Mouse (Mus musculus): ENCODE measurements around the gene Lin7b. TPM values are rescaled to one million over a fixed set of nuclear protein-coding genes. Genes with fewer than 3 reads are reported as not detected.
A peak's percentile ranks its signal among the peaks of the same experiment; 100 is the strongest.
"Not testable (repeated sequence)": the region's sequence is repeated elsewhere in the genome, so short reads cannot be mapped to it uniquely, and the experiment has no call there.

Lin7b gene
- polyA plus RNA-seq, 1 experiment from 2014 or later: 24.4 TPM

- H3K4me3 ChIP-seq: peak overlapping the region; percentile 35
- H3K9ac ChIP-seq: no peak overlapping the region
- peaks cover 74% of the 10 kb centered on the region for H3K27me3 ChIP-seq (replicated peaks)
- 3% methylated on average over 111 of the region's 114 CpGs for WGBS
- H3K9me3 ChIP-seq: no peaks in the 10 kb centered on the region
- no peak for ATAC-seq (replicated peaks)
- H3K36me3 ChIP-seq (replicated peaks): no peaks in the 10 kb centered on the region
- no peak overlapping the region for H3K27ac ChIP-seq
- peak overlapping the region; percentile 51 for H3K4me2 ChIP-seq
- peaks cover 9% of the 10 kb centered on the region for H3K4me1 ChIP-seq
Observed at GRCm38 (mm10) chr7:45406157-45407156, 36.1 kb upstream of the Lin7b start.

- peaks cover 64% of the 10 kb centered on the region for H3K27me3 ChIP-seq (replicated peaks)
- peak within 1 kb of the TSS; percentile 35 for H3K4me3 ChIP-seq
- WGBS: 11% methylated on average over 28 of the region's 28 CpGs
- H3K9ac ChIP-seq: no peak within 1 kb of the TSS
- no peak within 1 kb of the TSS for H3K27ac ChIP-seq
- no peaks in the 10 kb centered on the region for H3K9me3 ChIP-seq
- H3K4me2 ChIP-seq: peak within 1 kb of the TSS; percentile 51
- H3K4me1 ChIP-seq: peaks cover 9% of the 10 kb centered on the region
- no peaks in the 10 kb centered on the region for H3K36me3 ChIP-seq (replicated peaks)
- no peak for ATAC-seq (replicated peaks)
Observed at GRCm38 (mm10) chr7:45405091-45406075, 35.0 kb upstream of the Lin7b start, which contains the start of gene Kcna7. Gene Kcna7, plus strand, starts transcription at chr7:45405653.

- Histone ChIP-seq H3K4me1 (peaks cover 9% of the 10 kb centered on the region), H3K27me3 (replicated peaks) (peaks cover 47% of the 10 kb centered on the region), H3K27ac (no peak overlapping the region), H3K4me3 (no peak overlapping the region), H3K9me3 (no peaks in the 10 kb centered on the region), H3K4me2 (no peak overlapping the region), H3K9ac (no peak overlapping the region), H3K36me3 (replicated peaks) (no peaks in the 10 kb centered on the region)
- 46% methylated on average over 6 of the region's 6 CpGs for WGBS
- ATAC-seq (replicated peaks): no peak
Observed at GRCm38 (mm10) chr7:45403532-45404261, 33.3 kb upstream of the Lin7b start.

GRCm38 (mm10) chr7:45401521-45402085 is 31.2 kb upstream of the Lin7b start:
- no peak overlapping the region for H3K4me2 ChIP-seq
- ATAC-seq (replicated peaks): no peak
- WGBS: 71% methylated on average over 10 of the region's 10 CpGs

GRCm38 (mm10) chr7:45396787-45397186 is 26.4 kb upstream of the Lin7b start:
- no peaks in the 10 kb centered on the region for H3K9me3 ChIP-seq
- no peak overlapping the region for H3K27ac ChIP-seq
- H3K4me2 ChIP-seq: no peak overlapping the region
- H3K27me3 ChIP-seq (replicated peaks): no peaks in the 10 kb centered on the region; the same call in 1 of the 2 replicates
- WGBS: 80% methylated on average over 2 of the region's 2 CpGs
- peaks cover 6% of the 10 kb centered on the region; the same call in 1 of the 2 replicates for H3K36me3 ChIP-seq (replicated peaks)
- H3K4me1 ChIP-seq: peaks cover 22% of the 10 kb centered on the region
- H3K4me3 ChIP-seq: no peak overlapping the region
- H3K9ac ChIP-seq: no peak overlapping the region
- ATAC-seq (replicated peaks): no peak

More at GRCm38 (mm10) chr7:45401521-45402085, 31.2 kb upstream of the Lin7b start:
- Histone ChIP-seq H3K36me3 (replicated peaks) (no peaks in the 10 kb centered on the region), H3K4me3 (no peak overlapping the region), H3K9me3 (no peaks in the 10 kb centered on the region), H3K27me3 (replicated peaks) (peaks cover 27% of the 10 kb centered on the region), H3K27ac (no peak overlapping the region), H3K4me1 (peaks cover 5% of the 10 kb centered on the region), H3K9ac (no peak overlapping the region)

- peaks cover 22% of the 10 kb centered on the region for H3K4me1 ChIP-seq
- H3K9ac ChIP-seq: 0 out of 2 replicates have a peak overlapping the region, but pooled peaks have one; percentile 31
- H3K4me2 ChIP-seq: peak overlapping the region; percentile 54
- peak; percentile 49; the same call in 1 of the 2 replicates for ATAC-seq (replicated peaks)
- H3K9me3 ChIP-seq; H3K36me3 ChIP-seq (replicated peaks); H3K27me3 ChIP-seq (replicated peaks): not testable (repeated sequence)
- H3K4me3 ChIP-seq: peak overlapping the region; percentile 59
- H3K27ac ChIP-seq: peak overlapping the region; percentile 85
- 4% methylated on average over 3 of the region's 3 CpGs for WGBS
Observed at GRCm38 (mm10) chr7:45396337-45396775, 26.0 kb upstream of the Lin7b start.

- H3K36me3 ChIP-seq (replicated peaks): peaks cover 13% of the 10 kb centered on the region
- under 1% methylated on average over 60 of the region's 60 CpGs for WGBS
- peak within 1 kb of the TSS; percentile 92 for H3K27ac ChIP-seq
- H3K9ac ChIP-seq: peak within 1 kb of the TSS; percentile 74
- ATAC-seq (replicated peaks): peak; percentile 96
- peak within 1 kb of the TSS; percentile 59 for H3K4me3 ChIP-seq
- H3K27me3 ChIP-seq (replicated peaks): no peaks in the 10 kb centered on the region
- peak within 1 kb of the TSS; percentile 82 for H3K4me2 ChIP-seq
- H3K4me1 ChIP-seq: peaks cover 22% of the 10 kb centered on the region
- H3K9me3 ChIP-seq: no peaks in the 10 kb centered on the region
Observed at GRCm38 (mm10) chr7:45395578-45396336, 25.4 kb upstream of the Lin7b start, which contains the start of gene Snrnp70. Gene Snrnp70, minus strand, starts transcription at chr7:45395742.

GRCm38 (mm10) chr7:45395129-45395541 is 24.8 kb upstream of the Lin7b start:
- Histone ChIP-seq H3K27ac (peak overlapping the region; percentile 92), H3K9me3 (no peaks in the 10 kb centered on the region), H3K9ac (peak overlapping the region; percentile 74), H3K36me3 (replicated peaks) (peaks cover 19% of the 10 kb centered on the region), H3K4me3 (peak overlapping the region; percentile 59), H3K27me3 (replicated peaks) (no peaks in the 10 kb centered on the region), H3K4me2 (peak overlapping the region; percentile 82), H3K4me1 (peaks cover 22% of the 10 kb centered on the region)
- WGBS: 0% methylated on average over 19 of the region's 20 CpGs
- peak; percentile 84 for ATAC-seq (replicated peaks)

GRCm38 (mm10) chr7:45386077-45386476 is 15.7 kb upstream of the Lin7b start:
- Histone ChIP-seq H3K9ac (no peak overlapping the region), H3K9me3 (no peaks in the 10 kb centered on the region), H3K4me3 (no peak overlapping the region), H3K36me3 (replicated peaks) (peaks cover 78% of the 10 kb centered on the region), H3K4me1 (no peaks in the 10 kb centered on the region), H3K27ac (no peak overlapping the region), H3K27me3 (replicated peaks) (no peaks in the 10 kb centered on the region), H3K4me2 (no peak overlapping the region)
- 86% methylated on average over 3 of the region's 3 CpGs for WGBS
- ATAC-seq (replicated peaks): no peak

GRCm38 (mm10) chr7:45376057-45376456 is 5.7 kb upstream of the Lin7b start:
- no peak overlapping the region for H3K9ac ChIP-seq
- no peak for ATAC-seq (replicated peaks)
- peaks cover 48% of the 10 kb centered on the region for H3K36me3 ChIP-seq (replicated peaks)
- H3K27ac ChIP-seq: no peak overlapping the region
- H3K4me3 ChIP-seq: no peak overlapping the region
- no peak overlapping the region for H3K4me2 ChIP-seq
- WGBS: 93% methylated on average over 1 of the region's 1 CpGs
- H3K27me3 ChIP-seq (replicated peaks): no peaks in the 10 kb centered on the region
- no peaks in the 10 kb centered on the region for H3K4me1 ChIP-seq
- H3K9me3 ChIP-seq: no peaks in the 10 kb centered on the region

Data from midbrain, embryonic 15.5 days (tissue).